Mouse (Mus musculus) liver, adult 2 months (tissue): Measurements from ENCODE around the gene Tmem132d. TPM values are rescaled to one million over a fixed set of nuclear protein-coding genes. Genes with fewer than 3 reads are reported as not detected.

ENCODE experiments used
- DNase-seq: peaks from one replicate; pipeline ENCODE4 v3.0.0-alpha.2; 2011; ENCODE audit warnings: low read depth, low spot score; ENCODE audit errors: extremely low read depth
- H3K27ac ChIP-seq: fragments of 200-500 bp; replicated peaks from 2 replicates; pipeline ENCODE4 v1.5.1; 2012; ENCODE audit warnings: low read depth, mild to moderate bottlenecking, control low read depth, inconsistent platforms, low read length; ENCODE audit not compliant: insufficient read depth
- H3K27me3 ChIP-seq: fragments of 200-500 bp; 2 replicates; pipeline ENCODE4 v1.6.1; 2012; ENCODE audit warnings: mild to moderate bottlenecking, moderate library complexity, low read length, inconsistent platforms; ENCODE audit not compliant: control insufficient read depth, insufficient read depth
- H3K36me3 ChIP-seq: fragments of 200-500 bp; 2 replicates; pipeline ENCODE4 v1.6.1; 2012; ENCODE audit warnings: low read length, inconsistent platforms; ENCODE audit not compliant: control insufficient read depth, insufficient read depth
- H3K4me1 ChIP-seq: fragments of 200-500 bp; 2 replicates; pipeline ENCODE4 v1.6.1; 2011; ENCODE audit warnings: low read length; ENCODE audit not compliant: control insufficient read depth, insufficient read depth
- H3K4me3 ChIP-seq: fragments of 200-500 bp; 2 replicates; pipeline ENCODE4 v1.5.1; 2011; ENCODE audit warnings: low read depth, mild to moderate bottlenecking, control low read depth, low read length, moderate library complexity; ENCODE audit not compliant: insufficient read depth
- H3K79me2 ChIP-seq: fragments of 200-500 bp; 2 replicates; pipeline ENCODE4 v1.6.1; 2012; ENCODE audit warnings: inconsistent platforms, mild to moderate bottlenecking, low read length, moderate library complexity; ENCODE audit not compliant: control insufficient read depth, insufficient read depth
- H3K9ac ChIP-seq: fragments of 200-500 bp; 2 replicates; pipeline ENCODE4 v1.6.1; 2012; ENCODE audit warnings: low read depth, mild to moderate bottlenecking, control low read depth, inconsistent platforms, low read length
- CTCF ChIP-seq: fragments of 200-500 bp; IDR thresholded peaks from 2 replicates; pipeline ENCODE4 v1.5.1; 2011; ENCODE audit warnings: low read depth, low read length, control low read depth
- POLR2A ChIP-seq: fragments of 200-500 bp; IDR thresholded peaks from 2 replicates; pipeline ENCODE4 v1.6.1; 2011; ENCODE audit warnings: low read length, control low read depth; ENCODE audit not compliant: insufficient read depth; ENCODE audit errors: extremely low read depth
- WGBS: fragments of 180-500 bp; shearing (Covaris S2); methylation state at CpG from one replicate; pipeline ENCODE4 v1.1.7; 2018; 5-methylcytosine and 5-hydroxymethylcytosine counted together
- polyA plus RNA-seq: library from polyadenylated mRNA; depleted of rRNA; stranded (reverse); fragments of >200 nt; gene quantifications from 2 replicates; pipeline ENCODE4 v1.2.3, GENCODE M21; 2012
- total RNA-seq: library from RNA; depleted of rRNA; stranded (reverse); fragments of >200 nt; gene quantifications from 2 replicates; pipeline ENCODE4 v1.2.3, GENCODE M21; 2014

The Tmem132d gene
- total and polyA plus RNA-seq, 2 experiments = not detected

DNA sequence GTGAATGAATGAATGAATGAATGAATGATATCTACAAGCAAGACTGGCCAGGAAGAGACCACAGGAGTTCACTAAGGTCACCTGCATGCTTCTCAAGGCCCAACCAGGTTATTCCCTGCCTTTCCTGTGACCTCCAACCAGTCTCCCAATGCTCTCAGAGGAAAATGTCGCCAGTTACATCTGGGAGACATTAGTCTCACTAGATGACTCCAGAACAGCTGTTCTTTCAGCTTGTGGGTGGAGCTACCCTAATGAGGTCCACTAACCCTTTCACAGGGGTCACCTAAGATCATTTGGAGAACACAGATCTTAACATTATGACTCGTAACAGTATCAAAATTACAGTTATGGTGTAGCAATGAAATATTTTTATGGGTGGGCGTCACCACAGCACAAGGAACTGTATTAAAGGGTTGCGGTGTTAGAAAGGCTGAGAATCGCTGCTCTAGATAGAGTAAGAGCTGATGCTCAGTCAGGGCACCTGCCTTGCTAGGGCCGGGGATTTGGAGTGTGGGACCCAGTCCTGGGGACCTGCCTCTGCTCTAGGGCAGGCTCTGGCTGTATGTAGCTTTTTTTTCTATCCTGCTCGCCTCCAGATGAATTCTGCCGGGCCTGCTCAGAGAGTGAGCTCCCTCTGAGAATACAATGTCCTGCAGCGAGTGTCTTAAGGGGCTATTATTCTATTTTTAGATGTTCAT lies 196.1 kb downstream of the Tmem132d start:
- no peak for DNase-seq
- no peaks in the 10 kb centered on the region for H3K4me1 ChIP-seq
- H3K36me3 ChIP-seq = no peaks in the 10 kb centered on the region
- H3K27me3 ChIP-seq = no peaks in the 10 kb centered on the region
- 71% methylated on average over 9 of the region's 9 CpGs for WGBS
- H3K27ac ChIP-seq = no peak overlapping the region
- no peak overlapping the region for H3K4me3 ChIP-seq
- TF ChIP-seq CTCF (no peak), POLR2A (no peak)
- H3K9ac ChIP-seq = no peak overlapping the region
- no peaks in the 10 kb centered on the region for H3K79me2 ChIP-seq

DNA sequence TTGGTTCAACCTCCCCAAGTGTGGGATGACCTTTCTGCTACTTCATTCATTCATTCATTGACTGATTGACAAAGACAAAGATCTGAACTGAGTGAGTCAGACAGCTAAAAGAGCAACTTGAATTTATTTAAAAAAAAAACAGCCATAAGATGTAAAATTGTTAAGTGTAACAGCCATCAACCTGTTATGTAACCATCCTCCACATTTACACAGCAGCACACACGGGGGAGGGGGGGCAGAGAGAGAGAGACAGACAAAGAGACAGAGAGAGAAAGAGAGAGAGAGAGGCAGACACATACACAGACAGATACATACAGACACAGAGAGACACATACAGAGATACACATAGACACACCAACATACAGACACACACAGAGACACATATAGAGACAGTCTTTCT lies 197.3 kb downstream of the Tmem132d start:
- WGBS = 25% methylated on average over 1 of the region's 1 CpGs
- no peak for TF ChIP-seq POLR2A
- Histone ChIP-seq H3K9ac (no peak overlapping the region), H3K4me3 (no peak overlapping the region), H3K27me3 (no peaks in the 10 kb centered on the region), H3K4me1 (no peaks in the 10 kb centered on the region), H3K79me2 (no peaks in the 10 kb centered on the region), H3K27ac (no peak overlapping the region), H3K36me3 (no peaks in the 10 kb centered on the region)
- DNase-seq = no peak

DNA sequence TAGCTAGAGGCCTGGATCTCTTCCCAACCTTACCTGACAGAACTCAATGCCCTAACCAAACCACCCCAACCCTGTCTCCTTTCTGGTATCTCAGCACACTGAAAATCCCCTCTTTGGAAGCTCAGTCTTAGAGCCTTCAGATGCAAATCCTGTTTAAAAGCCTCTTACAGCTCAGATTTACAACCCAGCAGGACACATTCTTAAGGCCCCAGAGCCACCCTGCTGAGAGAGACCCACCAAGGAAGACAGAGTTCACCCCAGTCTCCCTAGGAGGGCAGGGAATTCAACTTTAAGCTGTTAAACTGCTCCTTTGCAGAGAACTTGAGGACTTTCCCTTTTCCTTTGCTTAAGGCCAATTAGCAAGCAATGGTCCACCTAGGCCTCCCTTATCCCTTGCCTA lies 199.8 kb downstream of the Tmem132d start:
- H3K9ac ChIP-seq = no peak overlapping the region
- TF ChIP-seq CTCF (no peak), POLR2A (no peak)

DNA sequence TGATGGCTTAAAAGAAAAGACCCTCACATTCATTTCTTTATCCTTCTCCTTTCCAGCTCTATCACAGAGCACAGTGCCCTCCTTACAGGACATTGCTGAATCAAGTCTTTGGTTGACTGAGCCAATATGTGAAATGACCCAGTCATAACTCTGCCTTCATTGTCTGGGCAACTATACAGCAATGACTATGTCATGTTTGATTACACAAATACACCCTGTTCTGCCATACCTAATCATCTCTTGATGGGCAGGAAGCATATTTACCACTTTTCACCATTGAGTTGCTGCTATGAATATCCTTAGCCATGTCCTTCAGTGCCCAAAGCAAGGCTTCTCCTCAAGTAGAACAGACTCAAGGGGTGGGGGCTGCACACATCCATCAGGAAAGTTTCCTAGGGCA lies 214.6 kb downstream of the Tmem132d start:
- no peaks in the 10 kb centered on the region for H3K36me3 ChIP-seq
- no peak for DNase-seq
- no peaks in the 10 kb centered on the region for H3K27me3 ChIP-seq
- TF ChIP-seq CTCF (no peak), POLR2A (no peak)
- H3K79me2 ChIP-seq = no peaks in the 10 kb centered on the region
- no peak overlapping the region for H3K4me3 ChIP-seq
- H3K4me1 ChIP-seq = no peaks in the 10 kb centered on the region
- H3K9ac ChIP-seq = no peak overlapping the region
- H3K27ac ChIP-seq = no peak overlapping the region

More for the DNA sequence above, 199.8 kb downstream of the Tmem132d start:
- no peaks in the 10 kb centered on the region for H3K4me1 ChIP-seq
- no peaks in the 10 kb centered on the region for H3K36me3 ChIP-seq
- H3K79me2 ChIP-seq = no peaks in the 10 kb centered on the region
- no peak overlapping the region for H3K27ac ChIP-seq
- no peaks in the 10 kb centered on the region for H3K27me3 ChIP-seq
- H3K4me3 ChIP-seq = no peak overlapping the region
- no peak for DNase-seq

DNA sequence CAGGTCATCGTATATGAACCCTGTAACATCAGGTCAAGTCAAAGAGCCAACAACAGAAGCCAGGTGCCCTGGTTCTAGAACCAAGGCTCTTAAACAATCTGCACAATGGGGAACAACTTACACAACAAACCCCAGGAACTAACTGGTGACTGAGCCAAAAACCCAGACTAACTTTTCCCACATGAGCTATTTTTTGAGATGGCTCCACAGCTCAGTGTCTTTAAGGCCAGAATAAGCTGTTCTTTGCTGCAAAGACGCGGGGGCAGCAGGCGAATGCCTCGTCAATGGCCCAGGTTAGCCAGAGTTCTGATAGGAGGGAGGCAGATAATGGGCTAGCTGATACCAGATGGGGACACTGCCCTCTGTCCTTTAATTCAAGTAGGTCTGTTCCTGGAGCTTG lies 221.8 kb downstream of the Tmem132d start:
- 71% methylated on average over 5 of the region's 5 CpGs for WGBS
- H3K27ac ChIP-seq = no peak overlapping the region
- no peak overlapping the region for H3K9ac ChIP-seq

DNA sequence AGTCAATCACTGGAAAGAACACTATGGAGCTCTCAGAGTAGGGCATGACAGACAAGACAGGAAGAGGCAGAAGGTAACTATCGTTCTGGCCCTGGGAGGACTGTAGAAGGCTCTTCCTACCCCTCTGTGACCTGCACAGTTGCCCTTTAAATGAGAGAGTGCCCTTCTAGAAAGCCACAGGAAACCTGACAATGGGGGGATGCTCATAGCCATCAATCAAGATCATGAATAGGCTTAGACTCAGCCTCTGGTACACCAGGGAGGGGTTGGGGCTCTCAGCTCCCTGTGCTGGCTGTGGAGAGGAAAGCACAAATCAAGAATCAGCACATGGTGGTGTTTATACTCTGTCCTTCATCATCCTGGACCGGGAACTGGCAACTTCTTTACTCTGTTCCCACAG lies 227.2 kb downstream of the Tmem132d start:
- no peaks in the 10 kb centered on the region for H3K79me2 ChIP-seq
- 65% methylated on average over 2 of the region's 2 CpGs for WGBS
- H3K36me3 ChIP-seq = no peaks in the 10 kb centered on the region
- no peak overlapping the region for H3K9ac ChIP-seq
- DNase-seq = no peak
- H3K4me3 ChIP-seq = no peak overlapping the region
- H3K4me1 ChIP-seq = no peaks in the 10 kb centered on the region
- TF ChIP-seq POLR2A (no peak), CTCF (no peak)
- H3K27ac ChIP-seq = no peak overlapping the region
- no peaks in the 10 kb centered on the region for H3K27me3 ChIP-seq

More for the DNA sequence above, 221.8 kb downstream of the Tmem132d start:
- Histone ChIP-seq H3K4me1 (no peaks in the 10 kb centered on the region), H3K4me3 (no peak overlapping the region), H3K27me3 (no peaks in the 10 kb centered on the region), H3K36me3 (no peaks in the 10 kb centered on the region), H3K79me2 (no peaks in the 10 kb centered on the region)
- no peak for DNase-seq
- TF ChIP-seq POLR2A (no peak), CTCF (no peak)
